Mouse (Mus musculus) cortical plate, adult 2 months (tissue): ENCODE measurements around the gene Mettl21c. TPM values are rescaled to one million over a fixed set of nuclear protein-coding genes. Genes with fewer than 3 reads are reported as not detected.

Experiments
- H3K27ac ChIP-seq: fragments of 200-500 bp; 2 replicates; pipeline ENCODE4 v1.5.1; 2012; ENCODE audit warnings: low read length, control low read depth, inconsistent platforms; ENCODE audit not compliant: insufficient read depth
- H3K4me1 ChIP-seq: fragments of 200-500 bp; 2 replicates; pipeline ENCODE4 v1.6.1; 2011; ENCODE audit warnings: low read length; ENCODE audit not compliant: control insufficient read depth, insufficient read depth
- H3K4me3 ChIP-seq: fragments of 200-500 bp; 2 replicates; pipeline ENCODE4 v1.5.1; 2011; ENCODE audit warnings: mild to moderate bottlenecking, low read length, control low read depth; ENCODE audit not compliant: insufficient read depth
- CTCF ChIP-seq: fragments of 200-500 bp; IDR thresholded peaks from 2 replicates; pipeline ENCODE4 v1.5.1; 2011; ENCODE audit warnings: mild to moderate bottlenecking, control low read depth, low read length; ENCODE audit not compliant: insufficient read depth; ENCODE audit errors: extremely low read depth
- POLR2A ChIP-seq: fragments of 200-500 bp; IDR thresholded peaks from 2 replicates; pipeline ENCODE4 v1.6.1; 2011; ENCODE audit warnings: mild to moderate bottlenecking, low read length, control low read depth; ENCODE audit not compliant: insufficient read depth; ENCODE audit errors: extremely low read depth
- polyA plus RNA-seq: library from polyadenylated mRNA; depleted of rRNA; stranded (reverse); fragments of >200 nt; gene quantifications from 2 replicates; pipeline ENCODE4 v1.2.3, GENCODE M21; 2012; rRNA removed

The Mettl21c gene
- polyA plus RNA-seq, 1 experiment, result 0.02 TPM

- Histone ChIP-seq H3K4me1 (no peaks in the 10 kb centered on the region), H3K27ac (no peak overlapping the region), H3K4me3 (no peak overlapping the region)
- TF ChIP-seq CTCF (no peak), POLR2A (no peak)
Measured at GRCm38 (mm10) chr1:44027651-44028050, 7.8 kb upstream of the Mettl21c start.

GRCm38 (mm10) chr1:44022656-44023055, 2.8 kb upstream of the Mettl21c start:
- H3K4me1 ChIP-seq, result no peaks in the 10 kb centered on the region
- TF ChIP-seq CTCF (no peak), POLR2A (no peak)
- no peak overlapping the region for H3K27ac ChIP-seq
- no peak overlapping the region for H3K4me3 ChIP-seq

GRCm38 (mm10) chr1:44015556-44015955, 4.3 kb downstream of the Mettl21c start:
- H3K4me1 ChIP-seq, result no peaks in the 10 kb centered on the region
- no peak overlapping the region for H3K4me3 ChIP-seq
- TF ChIP-seq CTCF (no peak), POLR2A (no peak)
- H3K27ac ChIP-seq, result no peak overlapping the region

GRCm38 (mm10) chr1:44004513-44004912, 15.3 kb downstream of the Mettl21c start:
- TF ChIP-seq CTCF, result no peak
- TF ChIP-seq POLR2A, result no peak
- H3K4me3 ChIP-seq, result no peak overlapping the region
- H3K27ac ChIP-seq, result no peak overlapping the region
- H3K4me1 ChIP-seq, result no peaks in the 10 kb centered on the region

- no peak overlapping the region for H3K4me3 ChIP-seq
- no peaks in the 10 kb centered on the region for H3K4me1 ChIP-seq
- TF ChIP-seq POLR2A (no peak), CTCF (no peak)
- H3K27ac ChIP-seq, result no peak overlapping the region
Measured at GRCm38 (mm10) chr1:43996914-43997589, 22.8 kb downstream of the Mettl21c start.

- Histone ChIP-seq H3K27ac (no peak overlapping the region), H3K4me1 (no peaks in the 10 kb centered on the region; the same call in 1 of the 2 replicates), H3K4me3 (no peak overlapping the region)
- no peak for TF ChIP-seq CTCF
- no peak for TF ChIP-seq POLR2A
Measured at GRCm38 (mm10) chr1:43971089-43971488, 48.7 kb downstream of the Mettl21c start.

GRCm38 (mm10) chr1:43969361-43969760, 50.5 kb downstream of the Mettl21c start:
- Histone ChIP-seq H3K4me1 (no peaks in the 10 kb centered on the region), H3K27ac (no peak overlapping the region), H3K4me3 (no peak overlapping the region)
- TF ChIP-seq POLR2A (no peak), CTCF (no peak)

GRCm38 (mm10) chr1:43966756-43967155, 53.1 kb downstream of the Mettl21c start:
- H3K4me3 ChIP-seq, result no peak overlapping the region
- TF ChIP-seq CTCF, result no peak
- no peak for TF ChIP-seq POLR2A
- H3K4me1 ChIP-seq, result no peaks in the 10 kb centered on the region
- H3K27ac ChIP-seq, result no peak overlapping the region

- Histone ChIP-seq H3K4me1 (no peaks in the 10 kb centered on the region), H3K27ac (no peak overlapping the region), H3K4me3 (no peak overlapping the region)
- TF ChIP-seq POLR2A (no peak), CTCF (no peak)
Measured at GRCm38 (mm10) chr1:43964381-43964780, 55.5 kb downstream of the Mettl21c start.

Other genes with a start within 250 kb of the Mettl21c start
- 45.2 and 49.0 TPM in 2 replicates for gene Uxs1, start 192.2 kb downstream of the Mettl21c start, polyA plus RNA-seq
- 25.8 and 25.9 TPM in 2 replicates for gene Tpp2, start 86.4 kb downstream of the Mettl21c start, polyA plus RNA-seq
- not detected in 2 replicates for gene Gm8251, start 41.9 kb upstream of the Mettl21c start, polyA plus RNA-seq
- 6.5 and 6.6 TPM in 2 replicates for gene Tex30, start 82.4 kb upstream of the Mettl21c start, polyA plus RNA-seq
- gene Kdelc1, start 98.8 kb upstream of the Mettl21c start, polyA plus RNA-seq, result 13.8 and 14.8 TPM in 2 replicates
- 11.8 and 13.1 TPM in 2 replicates for gene Bivm, start 98.9 kb upstream of the Mettl21c start, polyA plus RNA-seq
- gene Ercc5, start 127.7 kb upstream of the Mettl21c start, polyA plus RNA-seq, result 18.7 and 20.2 TPM in 2 replicates
- 0.08 TPM in 1 of 2 replicates, not detected in the other for gene Mettl21e, start 198.9 kb upstream of the Mettl21c start, polyA plus RNA-seq